Mouse (Mus musculus): ENCODE results near the gene Vmn1r50.

DNA sequence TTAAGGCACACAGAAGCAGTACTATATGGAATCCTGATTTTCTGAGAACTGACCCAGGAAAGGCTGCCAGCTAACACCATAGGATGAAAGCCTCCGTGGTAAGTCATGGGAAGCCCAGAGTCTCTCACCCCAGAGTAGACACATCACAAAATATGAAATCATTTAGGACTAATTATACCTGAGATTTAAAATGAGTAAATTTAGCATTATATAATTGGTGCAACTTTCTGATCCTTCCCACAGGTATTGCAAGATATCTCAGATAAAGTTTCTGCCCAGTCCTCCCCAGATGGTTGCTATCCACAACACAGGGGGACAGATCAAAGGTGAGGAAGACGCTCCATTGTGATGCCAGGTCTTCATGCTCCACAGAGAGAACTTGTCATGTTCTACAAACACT, at the start of gene Vmn1r50:
- no peak for TF ChIP-seq POLR2A (IDR thresholded peaks at IDR 0.05; ENCODE audit: borderline replicate concordance, insufficient read depth, low read length)
- no peak for TF ChIP-seq CTCF (IDR thresholded peaks at IDR 0.05; ENCODE audit: borderline replicate concordance, insufficient read depth, low read depth, low read length)

All from cerebellum, adult 2 months (tissue).